Mouse (Mus musculus): ENCODE measurements at regions not wholly inside any gene's neighbourhood (a gene's known extent, or its start where the extent isn't known, plus 50 kb on each side); places are given as distances from the start of the nearest gene placed in this dataset.
A peak's percentile ranks its signal among the peaks of the same experiment; 100 is the strongest.
"Not testable (repeated sequence)": the region's sequence is repeated elsewhere in the genome, so short reads cannot be mapped to it uniquely, and the experiment has no call there.

- WGBS = 66% methylated on average over 5 of the region's 5 CpGs
- Histone ChIP-seq H3K4me2 (ENCODE audit: low read length) (no peak overlapping the region), H3K9me3 (ENCODE audit: control insufficient read depth, low read length) (no peaks in the 10 kb centered on the region), H3K9ac (replicated peaks; ENCODE audit: low read depth, low read length) (no peak overlapping the region), H3K27me3 (replicated peaks; ENCODE audit: control insufficient read depth, insufficient read depth, low read length) (no peaks in the 10 kb centered on the region), H3K4me1 (replicated peaks; ENCODE audit: control insufficient read depth, insufficient read depth, low read length) (no peaks in the 10 kb centered on the region), H3K36me3 (ENCODE audit: control insufficient read depth, insufficient read depth) (no peaks in the 10 kb centered on the region), H3K27ac (ENCODE audit: low read length) (no peak overlapping the region), H3K4me3 (replicated peaks; ENCODE audit: low read length) (no peak overlapping the region)
- peak; percentile 83 for ATAC-seq
Observed at GRCm38 (mm10) chr3:22551516-22551915, 475.1 kb downstream of the Tbl1xr1 start.

GRCm38 (mm10) chr3:22559556-22559955 is 483.1 kb downstream of the Tbl1xr1 start:
- Histone ChIP-seq H3K27ac (ENCODE audit: low read length) (no peak overlapping the region), H3K27me3 (replicated peaks; ENCODE audit: control insufficient read depth, insufficient read depth, low read length) (no peaks in the 10 kb centered on the region), H3K4me1 (replicated peaks; ENCODE audit: control insufficient read depth, insufficient read depth, low read length) (no peaks in the 10 kb centered on the region), H3K4me3 (replicated peaks; ENCODE audit: low read length) (no peak overlapping the region), H3K36me3 (ENCODE audit: control insufficient read depth, insufficient read depth) (no peaks in the 10 kb centered on the region), H3K9me3 (ENCODE audit: control insufficient read depth, low read length) (0 out of 2 replicates have a peak, but pooled peaks cover 3% of the 10 kb centered on the region), H3K9ac (replicated peaks; ENCODE audit: low read depth, low read length) (no peak overlapping the region), H3K4me2 (ENCODE audit: low read length) (no peak overlapping the region)
- ATAC-seq = no peak
- WGBS = 66% methylated on average over 6 of the region's 6 CpGs

- H3K27me3 ChIP-seq (replicated peaks; ENCODE audit: control insufficient read depth, insufficient read depth, low read length); H3K4me3 ChIP-seq (replicated peaks; ENCODE audit: low read length); H3K4me1 ChIP-seq (replicated peaks; ENCODE audit: control insufficient read depth, insufficient read depth, low read length); H3K4me2 ChIP-seq (ENCODE audit: low read length); H3K9ac ChIP-seq (replicated peaks; ENCODE audit: low read depth, low read length); H3K36me3 ChIP-seq (ENCODE audit: control insufficient read depth, insufficient read depth); ATAC-seq; H3K27ac ChIP-seq (ENCODE audit: low read length); H3K9me3 ChIP-seq (ENCODE audit: control insufficient read depth, low read length): not testable (repeated sequence)
- WGBS = 88% methylated on average over 4 of the region's 4 CpGs
Observed at GRCm38 (mm10) chr3:22560476-22561170, 484.2 kb downstream of the Tbl1xr1 start.
